Mouse (Mus musculus) monocyte, adult 59 days (primary cell): ENCODE results near the gene Olfr1130. TPM values are rescaled to one million over a fixed set of nuclear protein-coding genes. Genes with fewer than 3 reads are reported as not detected.

ENCODE experiments used
- total RNA-seq, 2 experiments: library from RNA; stranded (reverse); gene quantifications; one replicate each; pipeline ENCODE4 v1.2.4; 2023

Gene Olfr1130
- not detected for total RNA-seq

DNA sequence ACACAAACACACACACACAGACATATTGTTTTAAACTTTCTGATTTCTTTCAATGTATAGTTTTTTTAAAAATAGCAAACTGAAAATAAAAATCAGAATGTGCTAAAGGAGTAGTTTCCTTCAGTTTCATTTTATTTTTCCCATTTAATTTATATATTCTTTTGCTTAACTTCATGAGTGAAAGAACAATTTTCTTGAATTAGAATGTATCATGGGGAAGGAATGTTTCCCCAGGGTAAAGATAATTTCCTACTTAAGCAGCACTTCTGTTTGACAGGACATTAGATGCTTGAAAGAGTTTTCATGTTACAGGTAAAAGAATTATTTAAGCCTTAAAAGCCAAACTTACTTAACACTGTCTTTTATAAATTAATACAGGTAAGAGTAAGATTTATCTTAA is at the start of gene Olfr1130:
Olfr1130 (plus strand) TSS at position 301 of the 400 bp plus-strand sequence.

GRCm38 (mm10) chr2:87573602-87574001 is 32.4 kb upstream of the Olfr1130 start, which contains the start of gene Olfr1129:
TSS of gene Olfr1129 (plus strand) at chr2:87573902.

DNA sequence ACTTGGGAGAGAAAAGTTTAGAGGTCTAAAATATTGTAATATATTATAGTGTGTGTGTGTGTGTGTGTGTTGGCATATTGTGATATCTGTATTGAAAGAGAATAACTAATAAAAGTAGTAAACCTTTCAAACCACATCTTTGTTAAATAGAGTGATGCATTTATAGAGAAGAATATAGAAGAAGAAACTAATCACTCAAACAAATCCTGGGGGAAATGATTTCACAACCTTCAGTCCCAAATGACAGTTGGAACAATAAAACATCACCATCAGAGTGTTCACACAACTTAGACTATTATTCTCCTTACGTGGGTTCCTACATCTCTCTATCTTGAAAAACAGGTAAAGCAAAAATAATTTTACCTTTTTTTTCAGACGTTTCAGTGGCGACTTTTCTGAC is 20.8 kb downstream of the Olfr1130 start, which contains the start of gene Olfr1131:
Olfr1131 (plus strand) TSS at position 301 of the 400 bp plus-strand sequence.

DNA sequence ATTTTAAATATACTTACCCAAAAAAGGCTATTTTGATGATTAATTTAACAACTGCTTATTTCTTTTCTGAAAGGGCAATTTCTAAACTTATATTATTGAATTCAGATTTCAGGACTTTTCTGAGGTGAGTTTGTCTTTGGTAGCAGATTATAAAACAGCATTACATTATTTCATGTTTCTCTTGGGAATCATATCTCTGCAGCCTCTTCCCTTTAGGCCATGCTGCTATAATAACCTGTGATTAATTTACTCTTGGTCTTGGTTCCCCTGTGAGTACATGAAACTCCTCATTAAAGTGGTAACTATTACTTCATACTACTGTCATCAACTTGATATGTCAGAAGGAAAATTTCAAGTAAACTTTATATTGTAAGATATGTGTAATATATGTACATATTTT is 31.4 kb downstream of the Olfr1130 start, which contains the start of gene Olfr1132:
Olfr1132 (minus strand) TSS at position 101 of the 400 bp plus-strand sequence.

GRCm38 (mm10) chr2:87647274-87647673 is 41.3 kb downstream of the Olfr1130 start, which contains the start of gene Olfr1133:
TSS of gene Olfr1133 (minus strand) at chr2:87647374.

GRCm38 (mm10) chr2:87658360-87658759 is 52.3 kb downstream of the Olfr1130 start, which contains the start of gene Olfr1134:
TSS of gene Olfr1134 (minus strand) at chr2:87658460.

Other genes starting within 250 kb of the Olfr1130 start
- gene Olfr1121, start 236.3 kb upstream of the Olfr1130 start, total RNA-seq, result not detected
- gene Olfr1122, start 220.4 kb upstream of the Olfr1130 start, total RNA-seq, result under 1 TPM in 1 of 2 experiments, not detected in 1; 0.29 TPM
- not detected for gene Olfr1123, start 189.6 kb upstream of the Olfr1130 start, total RNA-seq
- not detected for gene Olfr1124, start 175.9 kb upstream of the Olfr1130 start, total RNA-seq
- gene Olfr1126, start 152.2 kb upstream of the Olfr1130 start, total RNA-seq, result not detected
- not detected for gene Pramel7, start 109.1 kb upstream of the Olfr1130 start, total RNA-seq
- not detected for gene Pramel6, start 99.6 kb upstream of the Olfr1130 start, total RNA-seq
- not detected for gene Olfr153, start 74.4 kb upstream of the Olfr1130 start, total RNA-seq
- gene Olfr1128, start 60.7 kb upstream of the Olfr1130 start, total RNA-seq, result not detected
- gene Olfr1129, start 32.3 kb upstream of the Olfr1130 start, total RNA-seq, result not detected
- gene Olfr1131, start 20.9 kb downstream of the Olfr1130 start, total RNA-seq, result not detected
- gene Olfr1132, start 31.3 kb downstream of the Olfr1130 start, total RNA-seq, result not detected
- gene Olfr1133, start 41.2 kb downstream of the Olfr1130 start, total RNA-seq, result not detected
- gene Olfr1134, start 52.2 kb downstream of the Olfr1130 start, total RNA-seq, result not detected
- gene Olfr1135, start 67.5 kb downstream of the Olfr1130 start, total RNA-seq, result not detected
- gene Olfr1136, start 87.7 kb downstream of the Olfr1130 start, total RNA-seq, result not detected
- not detected for gene Olfr1137, start 107.0 kb downstream of the Olfr1130 start, total RNA-seq
- gene Olfr1138, start 133.8 kb downstream of the Olfr1130 start, total RNA-seq, result not detected
- gene Olfr1140, start 137.5 kb downstream of the Olfr1130 start, total RNA-seq, result not detected
- not detected for gene Olfr1141, start 147.8 kb downstream of the Olfr1130 start, total RNA-seq
- not detected for gene Olfr152, start 173.3 kb downstream of the Olfr1130 start, total RNA-seq
- not detected for gene Olfr1143, start 194.4 kb downstream of the Olfr1130 start, total RNA-seq
- gene Olfr1145, start 203.6 kb downstream of the Olfr1130 start, total RNA-seq, result not detected
- not detected for gene Olfr1148, start 224.3 kb downstream of the Olfr1130 start, total RNA-seq
- not detected for gene Olfr1150-ps1, start 237.8 kb downstream of the Olfr1130 start, total RNA-seq
- gene Olfr1151, start 249.7 kb downstream of the Olfr1130 start, total RNA-seq, result not detected